Mouse (Mus musculus) megakaryocyte, adult 5-6 weeks (primary cell): ENCODE data around the gene Btnl6. TPM values are rescaled to one million over a fixed set of nuclear protein-coding genes. Genes with fewer than 3 reads are reported as not detected.
"Not testable (repeated sequence)": the region's sequence is repeated elsewhere in the genome, so short reads cannot be mapped to it uniquely, and the experiment has no call there.

ENCODE experiments used
- ATAC-seq: 2 replicates; pipeline ENCODE4 v1.8.0; 2016; ENCODE audit warnings: mild to moderate bottlenecking, inconsistent platforms; ENCODE audit not compliant: poor library complexity, severe bottlenecking
- total RNA-seq, 2 experiments: library from RNA; stranded (forward) in 1 of 2; stranded (reverse) in 1 of 2; fragments of 153-499, 151-499 nt in 1 of 2; fragments of 221-1000, 200-1000 nt in 1 of 2; gene quantifications; 2 replicates each; pipeline versions ENCODE4 v1.2.3 to v1.2.4; 2015 to 2017

The Btnl6 gene
- not detected in 2 replicates for total RNA-seq (2015)
- not detected in 2 replicates for total RNA-seq (2017)

GRCm38 (mm10) chr17:34517252-34517651 lies at the start of gene Btnl6:
Gene Btnl6 (minus strand): TSS chr17:34517352.
- ATAC-seq = no peak

GRCm38 (mm10) chr17:34564796-34565195 lies 47.6 kb upstream of the Btnl6 start:
- no peak for ATAC-seq

GRCm38 (mm10) chr17:34564003-34564421 lies 46.9 kb upstream of the Btnl6 start, which contains the start of gene Notch4:
Gene Notch4 (plus strand): TSS chr17:34564268.
- ATAC-seq = no peak

GRCm38 (mm10) chr17:34563354-34563753 lies 46.2 kb upstream of the Btnl6 start:
- no peak for ATAC-seq

GRCm38 (mm10) chr17:34562595-34562994 lies 45.4 kb upstream of the Btnl6 start:
- no peak for ATAC-seq

GRCm38 (mm10) chr17:34561200-34561599 lies 44.0 kb upstream of the Btnl6 start:
- ATAC-seq = peak; percentile 93

- no peak for ATAC-seq
Measured at GRCm38 (mm10) chr17:34560438-34560837, 43.3 kb upstream of the Btnl6 start.

- ATAC-seq = 0 out of 2 replicates have a peak, but pooled peaks have one; percentile 34
Measured at GRCm38 (mm10) chr17:34559895-34560294, 42.7 kb upstream of the Btnl6 start.

GRCm38 (mm10) chr17:34559116-34559515 lies 42.0 kb upstream of the Btnl6 start:
- no peak for ATAC-seq

- no peak for ATAC-seq
Measured at GRCm38 (mm10) chr17:34557411-34557810, 40.3 kb upstream of the Btnl6 start.

GRCm38 (mm10) chr17:34556406-34556805 lies 39.3 kb upstream of the Btnl6 start:
- ATAC-seq = no peak

GRCm38 (mm10) chr17:34555483-34555882 lies 38.3 kb upstream of the Btnl6 start:
- peak; percentile 94 for ATAC-seq

- ATAC-seq = no peak
Measured at GRCm38 (mm10) chr17:34549843-34550242, 32.7 kb upstream of the Btnl6 start.

- no peak for ATAC-seq
Measured at GRCm38 (mm10) chr17:34549156-34549555, 32.0 kb upstream of the Btnl6 start.

- no peak for ATAC-seq
Measured at GRCm38 (mm10) chr17:34547601-34548000, 30.4 kb upstream of the Btnl6 start.

GRCm38 (mm10) chr17:34546797-34547196 lies 29.6 kb upstream of the Btnl6 start:
- ATAC-seq = no peak

- not testable (repeated sequence) for ATAC-seq
Measured at GRCm38 (mm10) chr17:34543567-34543966, 26.4 kb upstream of the Btnl6 start.

- no peak for ATAC-seq
Measured at GRCm38 (mm10) chr17:34532671-34533070, 15.5 kb upstream of the Btnl6 start.

GRCm38 (mm10) chr17:34519001-34519400 lies 1.8 kb upstream of the Btnl6 start:
- no peak for ATAC-seq

GRCm38 (mm10) chr17:34518571-34518970 lies 1.4 kb upstream of the Btnl6 start:
- not testable (repeated sequence) for ATAC-seq

- no peak for ATAC-seq
Measured at GRCm38 (mm10) chr17:34517795-34518194, 643 bp upstream of the Btnl6 start.

GRCm38 (mm10) chr17:34516514-34516913 lies 638 bp downstream of the Btnl6 start:
- ATAC-seq = no peak

GRCm38 (mm10) chr17:34511723-34512122 lies 5.4 kb downstream of the Btnl6 start:
- not testable (repeated sequence) for ATAC-seq
